Mouse (Mus musculus): ENCODE data around the gene Gm45015.
"Not testable (repeated sequence)": the region's sequence is repeated elsewhere in the genome, so short reads cannot be mapped to it uniquely, and the experiment has no call there.

Gene Gm45015

DNA sequence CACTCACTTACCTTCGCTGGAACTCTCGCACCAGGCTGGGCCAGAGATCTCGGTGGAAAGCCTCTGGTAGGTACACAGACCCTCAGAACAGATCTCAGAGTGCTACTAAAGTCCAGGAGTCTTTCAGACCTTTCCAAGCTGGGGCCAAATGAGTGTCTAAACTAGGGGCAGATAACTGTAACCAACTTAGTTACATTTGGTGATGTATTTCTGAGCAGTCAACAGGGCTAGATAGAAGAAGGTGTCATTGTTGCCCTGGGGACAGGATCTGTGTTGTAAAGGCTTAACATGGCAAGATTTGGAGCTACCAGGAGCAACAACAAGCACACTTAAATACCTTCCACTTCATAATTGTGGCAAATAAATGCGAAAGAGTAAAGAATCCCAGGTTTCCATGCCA lies at the start of gene Gm45015:
Gene Gm45015 (minus strand): TSS at position 101 of the 400 bp plus-strand sequence.
- in situ Hi-C loops (cut with MboI, MseI): loop anchor here (25.0 kb wide), 1 partner anchor 99 kb away; the partner anchor contains the start of genes F8a and Xlr4c

- in situ Hi-C loops (cut with MboI, MseI): no loop called here
Observed at GRCm38 (mm10) chrX:73384924-73385323, 48.3 kb upstream of the Gm45015 start.

- in situ Hi-C loops (cut with MboI, MseI): no loop called here
Observed at GRCm38 (mm10) chrX:73384419-73384818, 47.8 kb upstream of the Gm45015 start.

DNA sequence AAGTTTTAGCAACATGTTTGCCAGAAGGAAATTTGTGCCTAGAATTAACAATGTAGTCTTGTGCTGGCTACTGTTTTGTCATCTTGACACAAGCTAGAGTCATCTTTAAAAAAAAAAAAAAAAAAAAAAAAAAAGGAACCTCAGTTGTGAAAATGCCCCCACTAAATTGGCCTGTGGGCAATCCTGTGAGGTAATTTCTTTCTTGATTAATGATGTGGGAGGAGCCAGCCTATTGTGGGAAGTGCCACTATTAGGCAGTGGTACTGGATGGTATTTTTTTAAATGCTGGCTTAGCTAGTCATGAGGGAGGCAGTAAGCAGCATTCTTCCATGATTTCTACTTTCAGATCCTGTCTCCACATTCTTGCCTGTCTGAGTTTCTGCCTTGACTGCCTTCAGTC lies 26.7 kb upstream of the Gm45015 start:
- in situ Hi-C loops (cut with MboI, MseI): no loop called here

- in situ Hi-C loops (cut with MboI, MseI): no loop called here
Observed at GRCm38 (mm10) chrX:73356719-73357118, 20.1 kb upstream of the Gm45015 start.

DNA sequence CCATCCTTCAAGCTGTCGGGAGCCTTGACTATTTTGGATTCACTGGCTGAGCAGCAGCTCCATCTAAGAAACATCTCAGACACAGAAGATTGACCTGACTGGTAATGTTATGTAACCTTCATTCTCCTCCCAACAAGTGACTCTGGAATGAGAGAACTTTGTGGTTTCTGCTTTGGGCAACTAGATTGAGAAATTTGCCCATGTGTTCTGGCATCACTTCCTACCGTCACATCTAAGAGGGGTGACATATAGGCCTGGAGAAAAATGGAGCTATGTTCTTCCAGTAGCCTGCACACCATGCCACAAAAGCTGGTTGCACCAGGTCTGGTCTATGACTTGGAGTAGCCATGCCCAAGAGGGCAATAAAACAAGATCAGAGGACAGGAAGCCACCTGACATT lies 19.5 kb upstream of the Gm45015 start:
- in situ Hi-C loops (cut with MboI, MseI): no loop called here

DNA sequence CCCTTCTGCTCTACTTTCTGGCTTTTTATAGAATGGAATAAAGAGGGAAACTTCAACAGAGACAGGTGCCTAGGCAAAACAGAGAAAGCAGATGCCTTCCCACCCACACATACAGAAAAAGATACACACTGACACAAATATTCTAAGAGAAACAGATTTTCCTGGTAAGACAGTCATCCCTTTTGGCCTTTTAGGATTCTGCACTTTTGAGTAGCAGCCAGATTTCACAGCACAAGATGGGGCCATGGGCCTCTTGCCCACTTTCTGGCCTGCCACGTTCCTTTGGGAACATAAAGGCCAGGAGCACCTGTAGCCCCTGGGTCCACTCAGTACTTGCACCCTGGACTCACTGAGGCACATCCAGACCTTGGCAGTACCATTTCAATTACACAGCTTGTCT lies 7.7 kb upstream of the Gm45015 start:
- in situ Hi-C loops (cut with MboI, MseI): loop anchor here (25.0 kb wide), 1 partner anchor 107 kb away; the partner anchor contains the start of genes F8a and Xlr4c

DNA sequence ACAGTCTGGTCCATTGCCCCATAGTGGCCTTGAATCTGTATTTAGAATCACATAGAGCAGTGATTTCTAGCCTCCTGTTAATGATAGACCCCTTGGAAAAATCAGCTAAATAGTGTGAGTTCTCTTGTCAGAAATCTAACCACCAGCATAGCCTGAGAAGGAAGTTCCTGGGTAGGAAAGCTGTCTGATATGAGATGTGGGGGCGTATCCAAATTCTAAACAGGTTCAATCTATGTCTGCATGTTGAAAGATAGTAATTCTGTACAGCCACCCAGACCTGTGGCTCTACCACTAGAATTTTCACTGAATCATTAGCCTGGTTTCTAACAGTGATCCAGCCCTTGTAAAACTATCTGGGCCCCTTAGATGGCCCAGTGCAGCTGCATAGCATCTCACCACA lies 7.2 kb upstream of the Gm45015 start:
- in situ Hi-C loops (cut with MboI, MseI): loop anchor here (25.0 kb wide), 1 partner anchor 107 kb away; the partner anchor contains the start of genes F8a and Xlr4c

DNA sequence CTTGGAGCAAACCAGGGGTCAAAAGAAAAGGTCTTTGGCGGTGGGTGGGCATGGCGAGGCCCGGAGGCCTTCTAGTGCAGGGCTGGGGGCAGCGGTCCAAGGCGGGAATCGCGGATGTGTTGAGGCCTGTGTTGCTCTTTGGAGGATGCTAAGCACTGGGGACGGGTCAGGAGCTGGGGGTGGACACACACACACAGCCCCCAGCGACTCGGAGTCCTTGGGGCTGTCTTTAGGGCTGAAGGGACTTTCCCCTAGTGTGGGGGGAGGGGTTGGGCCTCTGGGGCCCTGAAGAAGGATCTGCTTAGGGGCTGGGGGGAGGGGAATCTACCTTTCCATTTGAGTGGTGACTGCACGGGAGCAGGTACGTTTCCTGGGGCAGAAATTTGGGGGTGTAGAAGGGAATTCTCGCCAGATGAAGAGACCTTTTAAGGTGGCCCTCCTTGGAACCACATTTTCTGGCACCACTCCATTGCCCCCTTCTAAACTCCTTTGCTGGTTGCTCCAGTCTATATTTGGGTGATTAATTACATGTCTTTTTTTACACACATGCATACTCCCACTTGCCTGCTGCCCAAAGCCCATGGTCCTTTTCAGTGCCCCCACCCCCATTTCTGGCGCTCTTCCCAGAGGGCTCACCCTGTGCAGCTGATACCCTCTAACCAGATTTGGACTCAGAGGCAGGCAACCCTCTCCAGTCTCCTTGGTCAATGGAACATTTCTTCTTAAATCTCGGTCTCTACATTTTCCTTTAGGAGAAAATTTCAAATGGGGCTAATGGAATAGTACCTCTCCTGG lies 6.5 kb upstream of the Gm45015 start:
- in situ Hi-C loops (cut with MboI, MseI): loop anchor here (25.0 kb wide), 1 partner anchor 106 kb away; the partner anchor contains the start of genes F8a and Xlr4c

- in situ Hi-C loops (cut with MboI, MseI): loop anchor here (25.0 kb wide), 1 partner anchor 105 kb away; the partner anchor contains the start of genes F8a and Xlr4c
Observed at GRCm38 (mm10) chrX:73342483-73342895, 5.8 kb upstream of the Gm45015 start, which contains the start of gene Zfp275. Gene Zfp275, plus strand, starts transcription at chrX:73342621.

- in situ Hi-C loops (cut with MboI, MseI): loop anchor here (25.0 kb wide), 1 partner anchor 105 kb away; the partner anchor contains the start of genes F8a and Xlr4c
Observed at GRCm38 (mm10) chrX:73342068-73342467, 5.4 kb upstream of the Gm45015 start.

GRCm38 (mm10) chrX:73341473-73341872 lies 4.8 kb upstream of the Gm45015 start:
- in situ Hi-C loops (cut with MboI, MseI): loop anchor here (25.0 kb wide), 1 partner anchor 104 kb away; the partner anchor contains the start of genes F8a and Xlr4c

GRCm38 (mm10) chrX:73333548-73333947 lies 3.1 kb downstream of the Gm45015 start:
- in situ Hi-C loops (cut with MboI, MseI): loop anchor here (25.0 kb wide), 1 partner anchor 96 kb away; the partner anchor contains the start of genes F8a and Xlr4c

DNA sequence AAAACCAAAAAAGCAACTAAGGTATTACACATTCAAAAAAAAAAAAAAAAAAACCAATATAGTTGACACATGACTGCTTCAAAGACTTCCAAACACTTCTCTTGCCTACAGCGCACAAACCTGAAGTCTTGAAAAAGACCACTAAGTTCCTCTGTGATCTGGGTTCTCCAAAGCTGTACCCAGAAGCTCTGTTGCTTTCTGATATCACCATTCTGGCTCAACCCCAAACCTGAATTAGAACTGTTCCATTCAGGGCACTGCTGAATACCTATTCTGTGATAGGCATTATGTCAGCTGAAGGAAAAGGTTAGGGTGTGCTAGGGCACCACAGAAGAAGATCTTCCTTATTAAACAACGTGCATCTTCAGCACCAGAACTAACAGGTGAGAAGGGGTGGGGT lies 9.4 kb downstream of the Gm45015 start:
- in situ Hi-C loops (cut with MboI, MseI): loop anchor here (25.0 kb wide), 1 partner anchor 90 kb away; the partner anchor contains the start of genes F8a and Xlr4c

GRCm38 (mm10) chrX:73321029-73321428 lies 15.6 kb downstream of the Gm45015 start:
- in situ Hi-C loops (cut with MboI, MseI): no loop called here

DNA sequence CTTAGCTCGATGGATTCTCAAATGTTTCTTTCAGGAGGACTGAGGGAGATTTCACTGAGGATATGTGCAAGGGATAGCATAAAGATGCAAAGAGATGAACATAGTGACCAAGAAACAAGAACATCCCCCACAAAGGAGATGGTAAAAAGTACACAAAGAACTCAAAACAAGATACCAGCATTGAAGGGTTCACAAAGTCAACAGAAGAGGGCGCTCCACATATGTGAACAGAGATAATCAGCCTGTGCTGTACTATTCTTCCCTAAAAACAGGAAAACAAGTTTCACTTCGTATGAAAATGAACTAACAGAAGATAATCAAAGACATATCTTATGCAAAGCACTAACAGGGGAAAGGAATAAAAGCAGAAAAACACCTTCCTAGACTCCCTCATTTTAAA lies 24.1 kb downstream of the Gm45015 start:
- in situ Hi-C loops (cut with MboI, MseI): no loop called here

GRCm38 (mm10) chrX:73295745-73296144 lies 40.9 kb downstream of the Gm45015 start:
- in situ Hi-C loops (cut with MboI, MseI): not testable (repeated sequence)

GRCm38 (mm10) chrX:73292876-73293275 lies 43.8 kb downstream of the Gm45015 start, which contains the start of the genes Xlr5a and Xlr5c:
Gene Xlr5a, minus strand, starts transcription at chrX:73292976.
Gene Xlr5c, minus strand, starts transcription at chrX:73292976.
- in situ Hi-C loops (cut with MboI, MseI): loop anchor here (5.0 kb wide), 1 partner anchor 146 kb away; the partner anchor contains the start of genes DXBay18 and Xlr5b
